8 mouse cellular contexts compared by ENCODE assay signal in the genomic region with DNA sequence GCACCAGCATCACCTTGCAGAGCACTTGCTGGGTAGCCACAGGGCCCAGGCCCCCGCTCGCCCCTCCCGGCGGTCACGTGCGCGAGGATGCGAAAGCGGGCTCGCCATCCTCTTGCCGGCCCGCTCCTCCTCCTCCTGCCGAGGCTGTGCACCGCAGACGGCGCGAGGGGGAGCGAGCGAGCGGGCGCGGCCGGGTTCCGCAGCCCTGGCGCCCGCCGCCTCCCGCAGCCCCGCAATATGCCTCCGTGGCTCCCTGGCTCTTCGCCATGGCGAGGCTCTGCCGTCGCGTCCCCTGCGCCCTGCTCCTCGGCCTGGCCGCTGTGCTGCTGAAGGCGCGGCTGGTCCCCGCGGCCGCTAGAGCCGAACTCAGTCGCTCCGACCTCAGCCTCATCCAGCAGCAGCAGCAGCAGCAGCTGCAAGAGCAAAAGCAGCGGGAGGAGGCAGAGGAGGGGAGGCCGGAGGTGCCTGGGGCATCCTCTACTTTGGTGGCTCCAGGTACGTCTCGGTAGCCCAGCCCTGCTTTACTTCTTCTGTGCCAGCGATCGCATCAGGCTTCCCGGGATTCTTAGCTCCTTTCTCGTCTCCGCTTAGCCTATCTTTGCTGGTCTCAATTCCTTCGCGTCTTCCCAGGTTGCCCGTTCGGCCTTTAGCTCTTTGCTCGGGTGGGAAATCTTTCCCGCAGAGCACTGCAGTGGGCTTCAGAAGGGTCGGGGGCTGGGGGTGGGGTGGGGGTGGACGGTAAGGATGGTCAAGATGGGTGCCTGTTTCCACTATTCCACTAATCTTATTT. TPM values are rescaled to one million over a fixed set of nuclear protein-coding genes. Genes with fewer than 3 reads are reported as not detected.
DNase-seq lines count a peak whose midpoint lies in the region; ATAC-seq and TF ChIP-seq lines count a peak whose summit lies in the region.

A gene (plus strand): TSS at position 154 of the 790 bp plus-strand sequence.

- WGBS in forebrain, embryonic 10.5 days, result under 1% methylated on average over 63 of the region's 63 CpGs
- under 1% methylated on average over 63 of the region's 63 CpGs for WGBS in heart, embryonic 15.5 days
- WGBS in liver, embryonic 13.5 days (ENCODE audit: insufficient replicate concordance), result under 1% methylated on average over 61 of the region's 63 CpGs
- WGBS in stomach, embryonic 15.5 days, result under 1% methylated on average over 59 of the region's 63 CpGs

- H3K4me2 ChIP-seq in heart, embryonic 15.5 days, result peak within 1 kb of the TSS; percentile 99
- peak within 1 kb of the TSS; percentile 66 for H3K4me2 ChIP-seq in liver, embryonic 13.5 days
- H3K4me2 ChIP-seq in stomach, embryonic 15.5 days, result peak within 1 kb of the TSS; percentile 85

- H3K27ac ChIP-seq in bone marrow macrophage, adult 2 months (ENCODE audit: insufficient read depth, low read depth, low read length), result no peak within 1 kb of the TSS
- peak within 1 kb of the TSS; percentile 97 for H3K27ac ChIP-seq in forebrain, embryonic 10.5 days
- no peak within 1 kb of the TSS for H3K27ac ChIP-seq in heart, embryonic 15.5 days
- H3K27ac ChIP-seq in liver, embryonic 13.5 days, result no peak within 1 kb of the TSS
- H3K27ac ChIP-seq in stomach, embryonic 15.5 days, result peak within 1 kb of the TSS; percentile 51; the same call in 1 of the 2 replicates

- H3K27me3 ChIP-seq in forebrain, embryonic 10.5 days (ENCODE audit: poor library complexity, severe bottlenecking), result peaks cover 12% of the 10 kb centered on the region; the same call in 1 of the 2 replicates
- H3K27me3 ChIP-seq in heart, embryonic 15.5 days, result peaks cover 22% of the 10 kb centered on the region
- H3K27me3 ChIP-seq in liver, embryonic 13.5 days, result peaks cover 50% of the 10 kb centered on the region
- no peaks in the 10 kb centered on the region for H3K27me3 ChIP-seq in stomach, embryonic 15.5 days (replicated peaks)

- TF ChIP-seq POLR2A in bone marrow macrophage, adult 2 months (IDR thresholded peaks at IDR 0.05; ENCODE audit: borderline replicate concordance, low read depth, low read length), result no peak

- H3K4me3 ChIP-seq in bone marrow macrophage, adult 2 months (ENCODE audit: insufficient read depth, low read length), result peak within 1 kb of the TSS; percentile 71
- H3K4me3 ChIP-seq in forebrain, embryonic 10.5 days, result peak within 1 kb of the TSS; percentile 83
- H3K4me3 ChIP-seq in heart, embryonic 15.5 days, result peak within 1 kb of the TSS; percentile 79
- H3K4me3 ChIP-seq in liver, embryonic 13.5 days (replicated peaks), result peak within 1 kb of the TSS; percentile 50
- H3K4me3 ChIP-seq in stomach, embryonic 15.5 days (replicated peaks), result peak within 1 kb of the TSS; percentile 63

- DNase-seq in A20 (ENCODE audit: low read depth, low spot score), result peak; percentile 88
- DNase-seq in forebrain, embryonic 10.5 days (ENCODE audit: extremely low spot score, low spot score), result peak; percentile 82
- DNase-seq in kidney, postnatal 14 days, result peak; percentile 70
- no peak for DNase-seq in liver, embryonic 13.5 days
- DNase-seq in neural tube, embryonic 10.5 days (ENCODE audit: extremely low spot score, low spot score), result peak; percentile 82

- H3K9me3 ChIP-seq in forebrain, embryonic 10.5 days, result no peaks in the 10 kb centered on the region
- H3K9me3 ChIP-seq in heart, embryonic 15.5 days (replicated peaks), result no peaks in the 10 kb centered on the region
- no peaks in the 10 kb centered on the region for H3K9me3 ChIP-seq in liver, embryonic 13.5 days (replicated peaks)
- no peaks in the 10 kb centered on the region for H3K9me3 ChIP-seq in stomach, embryonic 15.5 days

- H3K36me3 ChIP-seq in forebrain, embryonic 10.5 days (replicated peaks), result no peaks in the 10 kb centered on the region
- H3K36me3 ChIP-seq in heart, embryonic 15.5 days, result no peaks in the 10 kb centered on the region
- H3K36me3 ChIP-seq in liver, embryonic 13.5 days, result no peaks in the 10 kb centered on the region
- H3K36me3 ChIP-seq in stomach, embryonic 15.5 days, result no peaks in the 10 kb centered on the region

- peak within 1 kb of the TSS; percentile 65 for H3K9ac ChIP-seq in heart, embryonic 15.5 days
- H3K9ac ChIP-seq in liver, embryonic 13.5 days, result 0 out of 2 replicates have a peak within 1 kb of the TSS, but pooled peaks have one; percentile 27
- peak within 1 kb of the TSS; percentile 53 for H3K9ac ChIP-seq in stomach, embryonic 15.5 days

- ATAC-seq in heart, embryonic 15.5 days (replicated peaks; ENCODE audit: insufficient number of reproducible peaks, insufficient read depth, low FRiP score, low read depth), result peak; percentile 90
- ATAC-seq in liver, embryonic 13.5 days (ENCODE audit: low read depth), result peak; percentile 45; the same call in 1 of the 2 replicates
- ATAC-seq in stomach, embryonic 15.5 days (ENCODE audit: insufficient read depth, low FRiP score, low read depth), result peak; percentile 88

- TF ChIP-seq CTCF in bone marrow macrophage, adult 2 months (IDR thresholded peaks at IDR 0.05; ENCODE audit: low read depth, low read length), result no peak

- H3K4me1 ChIP-seq in bone marrow macrophage, adult 2 months (ENCODE audit: control insufficient read depth, insufficient read depth, low read length), result no peaks in the 10 kb centered on the region
- peaks cover 37% of the 10 kb centered on the region for H3K4me1 ChIP-seq in forebrain, embryonic 10.5 days
- H3K4me1 ChIP-seq in heart, embryonic 15.5 days (replicated peaks), result peaks cover 10% of the 10 kb centered on the region; the same call in 1 of the 2 replicates
- H3K4me1 ChIP-seq in liver, embryonic 13.5 days (replicated peaks), result peaks cover 6% of the 10 kb centered on the region
- H3K4me1 ChIP-seq in stomach, embryonic 15.5 days, result peaks cover 6% of the 10 kb centered on the region; the same call in 1 of the 2 replicates

RNA-seq across cellular contexts. Expression of the gene that starts here (rescaled TPM):
- 0.09 and 0.15 TPM in 2 replicates for polyA plus RNA-seq in bone marrow macrophage, adult 2 months (2012; ENCODE audit: insufficient read depth, insufficient read length, missing spikeins)
- 34.4 and 37.5 TPM in 2 replicates for polyA plus RNA-seq in forebrain, embryonic 10.5 days (2016; fragmentation: Nextera tagmentation; extraction: Ambion mirVana)
- 1.7 and 2.7 TPM in 2 replicates for polyA plus RNA-seq in heart, embryonic 15.5 days (2015; fragmentation: Nextera tagmentation; extraction: Ambion mirVana)
- polyA plus RNA-seq in liver, embryonic 13.5 days (2015; fragmentation: Nextera tagmentation; extraction: Ambion mirVana), result 0.32 and 0.59 TPM in 2 replicates
- 10.5 and 13.6 TPM in 2 replicates for polyA plus RNA-seq in stomach, embryonic 15.5 days (2015; fragmentation: Nextera tagmentation; extraction: Ambion mirVana)

Comparison
In these comparisons a context has a peak if more than half of its experiments do, and no peak if none do; other contexts are left out.
1. Peak in ATAC-seq, H3K4me3 ChIP-seq, H3K9ac ChIP-seq and H3K4me2 ChIP-seq in liver, embryonic 13.5 days; RNA of the gene not detected or under 1 TPM.
2. H3K27ac ChIP-seq: peak in forebrain, embryonic 10.5 days (single experiment) and stomach, embryonic 15.5 days (single experiment); none in bone marrow macrophage, adult 2 months (single experiment), heart, embryonic 15.5 days (single experiment) and liver, embryonic 13.5 days (single experiment).
3. Peak in every context shown above with its lines, with median percentiles within 50 percentile points of each other: H3K4me3 ChIP-seq, ATAC-seq, H3K4me2 ChIP-seq and H3K9ac ChIP-seq.